Mouse (Mus musculus): ENCODE results near the gene Mitf. TPM values are rescaled to one million over a fixed set of nuclear protein-coding genes. Genes with fewer than 3 reads are reported as not detected.

Mitf gene
- total and polyA plus RNA-seq, 3 experiments = 0.33 TPM; not detected in 2

DNA sequence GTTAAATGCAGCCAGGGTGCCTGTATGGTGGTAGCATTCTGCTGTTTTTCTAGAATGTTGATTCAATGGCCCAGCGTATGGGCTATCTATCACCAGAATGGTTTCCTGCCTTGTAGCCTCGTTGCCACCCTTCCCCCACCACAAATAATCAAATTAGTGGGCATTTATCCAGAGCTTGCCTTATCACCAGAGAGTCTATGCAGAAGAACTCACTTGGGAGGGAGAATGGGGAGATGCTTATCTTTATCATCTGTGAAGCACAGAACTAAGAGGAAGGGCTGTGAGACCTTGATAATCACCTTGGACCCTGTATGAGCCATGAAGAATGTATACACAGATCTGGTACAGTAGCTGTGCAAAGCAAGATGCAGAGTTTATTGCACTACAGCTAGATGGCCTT lies 70.1 kb downstream of the Mitf start:
- H3K4me3 ChIP-seq (ENCODE audit: low read depth, low read length) = no peak overlapping the region
- no peaks in the 10 kb centered on the region for H3K27me3 ChIP-seq (ENCODE audit: insufficient read depth, low read length)
- peaks cover 39% of the 10 kb centered on the region for H3K9me3 ChIP-seq (replicated peaks)
- no peaks in the 10 kb centered on the region for H3K36me3 ChIP-seq (replicated peaks)
- H3K4me1 ChIP-seq (ENCODE audit: insufficient read depth, low read depth, low read length) = no peaks in the 10 kb centered on the region
- TF ChIP-seq TAL1 (conservative IDR thresholded peaks at IDR 0.05; ENCODE audit: low read depth, low read length) (no peak), CTCF (IDR thresholded peaks at IDR 0.05; ENCODE audit: low read depth, low read length) (no peak), GATA2 (IDR thresholded peaks at IDR 0.05; ENCODE audit: borderline replicate concordance, low read depth, low read length) (no peak), GATA1 (IDR thresholded peaks at IDR 0.05; ENCODE audit: borderline replicate concordance, low read length) (no peak), POLR2AphosphoS5 (IDR thresholded peaks at IDR 0.05; ENCODE audit: insufficient replicate concordance, low read depth, low read length) (no peak)
- no peak for ATAC-seq (ENCODE audit: extremely low read depth, insufficient number of reproducible peaks, low FRiP score, poor library complexity, severe bottlenecking)
- DNase-seq (ENCODE audit: low spot score) = no peak

DNA sequence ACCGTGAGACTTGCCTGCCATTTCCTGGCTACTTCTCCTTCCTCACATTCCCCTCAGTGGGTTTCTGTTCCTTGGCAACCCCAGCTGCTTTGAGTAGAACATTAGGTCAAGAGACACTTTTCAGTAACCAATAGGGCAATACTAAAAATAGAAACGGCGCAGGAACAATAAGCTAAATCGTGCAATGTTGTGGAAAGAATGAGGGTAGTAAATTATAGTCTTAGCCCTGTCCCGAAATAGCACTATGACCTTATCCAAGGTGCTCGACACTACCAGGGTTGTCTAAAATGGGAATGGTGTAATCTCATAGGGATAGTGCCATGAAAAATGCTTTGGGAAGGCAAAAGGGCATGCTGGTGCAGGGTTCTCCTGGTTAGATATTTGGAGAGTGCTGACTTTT lies 70.6 kb downstream of the Mitf start:
- no peak for ATAC-seq (ENCODE audit: extremely low read depth, insufficient number of reproducible peaks, low FRiP score, poor library complexity, severe bottlenecking)
- Histone ChIP-seq H3K4me1 (ENCODE audit: insufficient read depth, low read depth, low read length) (no peaks in the 10 kb centered on the region), H3K27me3 (ENCODE audit: insufficient read depth, low read length) (no peaks in the 10 kb centered on the region), H3K36me3 (replicated peaks) (no peaks in the 10 kb centered on the region), H3K4me3 (ENCODE audit: low read depth, low read length) (no peak overlapping the region), H3K9me3 (replicated peaks) (peaks cover 35% of the 10 kb centered on the region)
- no peak for DNase-seq (ENCODE audit: low spot score)
- no peak for TF ChIP-seq POLR2AphosphoS5 (IDR thresholded peaks at IDR 0.05; ENCODE audit: insufficient replicate concordance, low read depth, low read length)
- TF ChIP-seq TAL1 (conservative IDR thresholded peaks at IDR 0.05; ENCODE audit: low read depth, low read length) = no peak
- no peak for TF ChIP-seq GATA1 (IDR thresholded peaks at IDR 0.05; ENCODE audit: borderline replicate concordance, low read length)
- TF ChIP-seq GATA2 (IDR thresholded peaks at IDR 0.05; ENCODE audit: borderline replicate concordance, low read depth, low read length) = no peak
- TF ChIP-seq CTCF (IDR thresholded peaks at IDR 0.05; ENCODE audit: low read depth, low read length) = no peak

DNA sequence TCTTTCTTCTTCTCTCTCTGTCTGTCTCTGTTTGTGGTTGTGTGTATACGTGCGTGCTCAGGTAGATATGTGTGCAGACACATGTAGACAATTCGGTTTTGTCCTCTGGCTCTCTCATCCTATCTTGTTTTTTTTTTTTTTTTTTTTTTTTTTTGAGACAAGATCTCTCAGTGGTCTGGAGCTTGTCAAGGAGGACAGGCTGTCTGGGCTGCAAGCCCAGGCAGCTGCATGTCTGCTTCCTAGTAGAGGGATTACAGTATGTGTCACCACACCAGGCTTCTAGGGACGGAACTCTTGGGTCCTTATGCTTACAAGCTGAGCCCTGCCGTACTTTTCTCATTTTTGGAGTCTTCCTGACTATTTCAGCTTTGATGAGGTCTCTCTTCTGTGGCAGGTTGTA lies 73.5 kb downstream of the Mitf start:
- DNase-seq (ENCODE audit: low spot score) = no peak
- no peaks in the 10 kb centered on the region for H3K4me1 ChIP-seq (ENCODE audit: insufficient read depth, low read depth, low read length)
- no peak for TF ChIP-seq TAL1 (conservative IDR thresholded peaks at IDR 0.05; ENCODE audit: low read depth, low read length)
- TF ChIP-seq GATA1 (IDR thresholded peaks at IDR 0.05; ENCODE audit: borderline replicate concordance, low read length) = no peak
- TF ChIP-seq GATA2 (IDR thresholded peaks at IDR 0.05; ENCODE audit: borderline replicate concordance, low read depth, low read length) = no peak
- no peak for TF ChIP-seq POLR2AphosphoS5 (IDR thresholded peaks at IDR 0.05; ENCODE audit: insufficient replicate concordance, low read depth, low read length)
- no peak for TF ChIP-seq CTCF (IDR thresholded peaks at IDR 0.05; ENCODE audit: low read depth, low read length)
- H3K4me3 ChIP-seq (ENCODE audit: low read depth, low read length) = no peak overlapping the region
- H3K27me3 ChIP-seq (ENCODE audit: insufficient read depth, low read length) = no peaks in the 10 kb centered on the region
- H3K9me3 ChIP-seq (replicated peaks) = peaks cover 26% of the 10 kb centered on the region
- H3K36me3 ChIP-seq (replicated peaks) = no peaks in the 10 kb centered on the region
- no peak for ATAC-seq (ENCODE audit: extremely low read depth, insufficient number of reproducible peaks, low FRiP score, poor library complexity, severe bottlenecking)

DNA sequence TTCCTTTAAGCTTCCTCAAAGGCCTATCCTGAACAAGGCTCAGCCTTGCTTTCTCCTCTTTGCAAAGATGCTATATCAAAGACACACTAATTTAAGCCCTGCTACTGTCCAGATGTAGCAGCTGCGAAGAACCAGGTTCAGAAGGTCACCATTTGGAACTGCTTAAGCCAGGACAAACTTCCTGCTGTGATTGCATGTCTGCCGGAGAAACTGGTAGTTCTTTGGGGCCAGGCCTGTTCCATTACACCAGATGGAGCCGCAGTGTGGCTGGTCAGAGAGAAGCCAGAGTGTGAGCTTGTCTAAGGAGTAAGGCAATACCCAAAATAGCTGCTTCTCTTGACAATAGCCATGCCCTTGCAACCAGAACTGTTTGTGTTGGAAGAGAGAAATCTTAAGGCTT lies 75.1 kb downstream of the Mitf start:
- DNase-seq (ENCODE audit: low spot score) (no peak), ATAC-seq (ENCODE audit: extremely low read depth, insufficient number of reproducible peaks, low FRiP score, poor library complexity, severe bottlenecking) (no peak)
- Histone ChIP-seq H3K27me3 (ENCODE audit: insufficient read depth, low read length) (no peaks in the 10 kb centered on the region), H3K4me3 (ENCODE audit: low read depth, low read length) (no peak overlapping the region), H3K4me1 (ENCODE audit: insufficient read depth, low read depth, low read length) (no peaks in the 10 kb centered on the region), H3K9me3 (replicated peaks) (peaks cover 33% of the 10 kb centered on the region), H3K36me3 (replicated peaks) (no peaks in the 10 kb centered on the region)
- TF ChIP-seq POLR2AphosphoS5 (IDR thresholded peaks at IDR 0.05; ENCODE audit: insufficient replicate concordance, low read depth, low read length) = no peak
- TF ChIP-seq CTCF (IDR thresholded peaks at IDR 0.05; ENCODE audit: low read depth, low read length) = no peak
- TF ChIP-seq GATA2 (IDR thresholded peaks at IDR 0.05; ENCODE audit: borderline replicate concordance, low read depth, low read length) = no peak
- TF ChIP-seq TAL1 (conservative IDR thresholded peaks at IDR 0.05; ENCODE audit: low read depth, low read length) = no peak
- no peak for TF ChIP-seq GATA1 (IDR thresholded peaks at IDR 0.05; ENCODE audit: borderline replicate concordance, low read length)

DNA sequence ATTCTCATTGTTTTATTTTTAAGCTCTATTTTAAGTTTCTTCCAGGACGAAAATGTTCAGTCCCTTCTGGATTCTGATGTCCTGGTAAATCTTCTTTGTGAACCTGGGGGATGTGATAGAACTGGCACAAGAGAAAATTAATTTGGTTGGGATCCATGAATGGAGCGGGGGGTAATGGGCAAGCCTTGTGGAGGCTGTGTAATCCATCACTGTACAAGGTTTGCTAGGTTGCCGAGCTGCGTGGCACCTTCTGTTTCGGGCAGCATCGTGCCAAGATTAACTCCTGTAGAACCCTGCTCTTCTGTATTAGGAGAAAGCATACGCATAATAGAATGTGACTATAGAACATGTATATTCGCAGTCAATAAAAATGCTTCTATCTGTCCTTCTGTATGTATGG lies 76.1 kb downstream of the Mitf start:
- DNase-seq (ENCODE audit: low spot score) (no peak), ATAC-seq (ENCODE audit: extremely low read depth, insufficient number of reproducible peaks, low FRiP score, poor library complexity, severe bottlenecking) (no peak)
- Histone ChIP-seq H3K36me3 (replicated peaks) (no peaks in the 10 kb centered on the region), H3K4me1 (ENCODE audit: insufficient read depth, low read depth, low read length) (no peaks in the 10 kb centered on the region), H3K27me3 (ENCODE audit: insufficient read depth, low read length) (no peaks in the 10 kb centered on the region), H3K9me3 (replicated peaks) (peaks cover 32% of the 10 kb centered on the region), H3K4me3 (ENCODE audit: low read depth, low read length) (no peak overlapping the region)
- no peak for TF ChIP-seq CTCF (IDR thresholded peaks at IDR 0.05; ENCODE audit: low read depth, low read length)
- TF ChIP-seq GATA1 (IDR thresholded peaks at IDR 0.05; ENCODE audit: borderline replicate concordance, low read length) = no peak
- no peak for TF ChIP-seq TAL1 (conservative IDR thresholded peaks at IDR 0.05; ENCODE audit: low read depth, low read length)
- no peak for TF ChIP-seq GATA2 (IDR thresholded peaks at IDR 0.05; ENCODE audit: borderline replicate concordance, low read depth, low read length)
- no peak for TF ChIP-seq POLR2AphosphoS5 (IDR thresholded peaks at IDR 0.05; ENCODE audit: insufficient replicate concordance, low read depth, low read length)

DNA sequence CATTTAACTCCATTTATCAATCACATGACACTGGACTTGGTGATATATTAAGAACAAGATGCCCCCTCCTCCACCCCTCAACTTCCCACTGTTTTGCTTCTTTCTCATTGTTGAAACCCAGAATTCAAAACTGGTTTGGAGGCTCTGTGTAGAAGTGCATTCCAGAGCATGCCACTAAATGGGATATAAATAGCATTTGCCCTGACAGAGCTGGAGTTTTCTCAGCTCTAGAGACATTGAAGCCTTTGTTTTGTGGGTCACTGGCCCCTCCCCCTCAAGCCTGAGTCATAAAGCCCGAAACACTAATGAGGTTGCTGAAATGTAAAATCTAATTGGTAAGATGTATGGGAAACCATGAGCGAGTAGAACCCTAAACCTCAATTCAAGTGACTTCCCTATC lies 76.6 kb downstream of the Mitf start:
- no peak for DNase-seq (ENCODE audit: low spot score)
- Histone ChIP-seq H3K9me3 (replicated peaks) (peaks cover 29% of the 10 kb centered on the region), H3K36me3 (replicated peaks) (no peaks in the 10 kb centered on the region), H3K4me3 (ENCODE audit: low read depth, low read length) (no peak overlapping the region), H3K4me1 (ENCODE audit: insufficient read depth, low read depth, low read length) (no peaks in the 10 kb centered on the region), H3K27me3 (ENCODE audit: insufficient read depth, low read length) (no peaks in the 10 kb centered on the region)
- TF ChIP-seq GATA1 (IDR thresholded peaks at IDR 0.05; ENCODE audit: borderline replicate concordance, low read length) = no peak
- no peak for TF ChIP-seq GATA2 (IDR thresholded peaks at IDR 0.05; ENCODE audit: borderline replicate concordance, low read depth, low read length)
- TF ChIP-seq POLR2AphosphoS5 (IDR thresholded peaks at IDR 0.05; ENCODE audit: insufficient replicate concordance, low read depth, low read length) = no peak
- TF ChIP-seq TAL1 (conservative IDR thresholded peaks at IDR 0.05; ENCODE audit: low read depth, low read length) = no peak
- TF ChIP-seq CTCF (IDR thresholded peaks at IDR 0.05; ENCODE audit: low read depth, low read length) = no peak
- ATAC-seq (ENCODE audit: extremely low read depth, insufficient number of reproducible peaks, low FRiP score, poor library complexity, severe bottlenecking) = no peak
